Mouse (Mus musculus) thymus, postnatal 0 days (tissue): ENCODE results near the gene Psmb1. TPM values are rescaled to one million over a fixed set of nuclear protein-coding genes. Genes with fewer than 3 reads are reported as not detected.
"Not testable (repeated sequence)": the region's sequence is repeated elsewhere in the genome, so short reads cannot be mapped to it uniquely, and the experiment has no call there.

Experiments used
- DNase-seq: peaks from one replicate; pipeline ENCODE4 v3.0.0-alpha.2; 2015; ENCODE audit warnings: low spot score
- polyA plus RNA-seq: library from polyadenylated mRNA; unstranded; fragments of >200 nt; fragmentation: Nextera tagmentation; extraction: Ambion mirVana; gene quantifications from 2 replicates; pipeline ENCODE4 v1.2.1, GENCODE M21; 2015

Psmb1 gene
- polyA plus RNA-seq: 334 and 336 TPM in 2 replicates

GRCm38 (mm10) chr17:15499656-15500394 is at the start of gene Psmb1, which contains the start of gene Tbp:
Psmb1 (minus strand) TSS chr17:15499751.
Tbp (plus strand) TSS chr17:15499888.
- peak; percentile 98 for DNase-seq

DNA sequence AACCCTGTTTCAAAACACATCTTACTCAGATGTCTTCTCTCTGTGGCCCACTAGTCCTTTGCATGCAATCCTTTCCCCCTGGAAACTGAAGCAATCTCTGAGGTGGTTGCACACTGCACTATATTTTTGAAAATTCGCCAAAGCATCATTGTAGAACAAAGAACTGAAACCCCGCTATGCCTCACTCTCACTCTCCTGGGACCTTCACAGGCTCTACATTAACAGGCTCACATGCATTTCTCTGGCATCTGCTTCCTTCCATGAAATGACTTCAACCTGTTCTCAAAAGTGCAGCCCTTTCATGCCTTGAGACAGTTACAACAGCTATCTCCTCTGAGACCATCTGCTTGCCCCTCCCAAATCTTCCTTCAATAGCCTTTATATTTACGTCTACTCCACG is 46.9 kb upstream of the Psmb1 start:
- DNase-seq: no peak

DNA sequence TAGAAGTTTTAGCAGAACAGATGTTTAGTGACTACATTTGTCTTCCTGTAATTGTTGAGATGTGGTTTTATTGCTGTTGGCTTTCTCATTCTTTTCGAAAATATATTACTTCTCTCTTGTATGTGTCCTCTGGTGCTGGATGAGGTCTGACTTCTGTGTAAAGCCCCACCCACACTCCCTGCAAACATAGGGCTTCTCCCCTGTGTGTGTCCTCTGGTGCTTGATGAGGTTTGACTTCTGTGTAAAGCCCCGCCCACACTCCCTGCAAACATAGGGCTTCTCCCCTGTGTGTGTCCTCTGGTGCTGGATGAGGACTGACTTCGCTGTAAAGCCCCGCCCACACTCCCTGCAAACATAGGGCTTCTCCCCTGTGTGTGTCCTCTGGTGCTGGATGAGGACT is 44.3 kb upstream of the Psmb1 start:
- DNase-seq: not testable (repeated sequence)

DNA sequence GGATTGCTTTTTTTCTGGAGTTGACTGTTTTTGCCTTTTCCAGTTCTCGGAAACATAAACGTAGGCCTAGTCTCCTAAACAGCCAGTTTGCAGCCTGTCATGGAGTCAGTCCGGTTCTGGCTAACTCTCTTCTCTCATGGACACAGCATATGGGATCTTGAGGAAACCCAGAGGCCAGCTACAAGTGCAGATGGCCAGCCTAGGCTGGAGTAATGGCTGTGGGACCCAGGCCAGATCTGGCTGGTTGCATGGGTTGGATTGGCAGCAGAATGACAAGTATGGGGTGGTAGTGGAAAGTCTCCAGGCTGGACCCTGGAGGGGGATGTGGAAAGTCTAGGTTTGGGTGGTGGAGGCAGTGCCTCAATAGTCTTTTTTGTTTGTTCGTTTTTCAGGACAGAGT is 40.8 kb upstream of the Psmb1 start:
- DNase-seq: no peak

DNA sequence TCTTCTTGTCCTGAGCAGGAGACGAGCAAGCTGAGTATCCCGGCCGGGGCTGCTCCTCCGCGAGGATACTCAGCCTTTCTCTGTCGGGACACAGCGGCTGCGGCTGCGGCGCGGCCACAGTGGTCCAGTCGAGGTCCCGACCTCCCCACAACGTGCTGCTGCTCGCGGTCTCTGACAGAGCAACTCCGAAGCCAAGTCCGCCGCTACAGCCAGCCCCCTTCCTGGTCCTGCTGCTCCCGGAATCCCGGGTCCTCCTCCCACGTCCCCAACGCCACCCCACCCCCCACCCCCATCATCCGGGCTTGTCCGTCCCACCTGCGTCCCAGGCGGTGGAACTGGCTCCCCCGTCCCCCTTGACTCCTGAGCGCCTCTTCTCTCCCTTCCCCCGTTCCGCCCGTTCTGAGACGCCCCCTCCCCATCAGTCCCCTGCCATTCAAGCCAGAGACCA is 36.9 kb upstream of the Psmb1 start:
- DNase-seq: no peak

- no peak for DNase-seq
These were observed 36.4 kb upstream of the Psmb1 start for GRCm38 (mm10) chr17:15535943-15536342.

DNA sequence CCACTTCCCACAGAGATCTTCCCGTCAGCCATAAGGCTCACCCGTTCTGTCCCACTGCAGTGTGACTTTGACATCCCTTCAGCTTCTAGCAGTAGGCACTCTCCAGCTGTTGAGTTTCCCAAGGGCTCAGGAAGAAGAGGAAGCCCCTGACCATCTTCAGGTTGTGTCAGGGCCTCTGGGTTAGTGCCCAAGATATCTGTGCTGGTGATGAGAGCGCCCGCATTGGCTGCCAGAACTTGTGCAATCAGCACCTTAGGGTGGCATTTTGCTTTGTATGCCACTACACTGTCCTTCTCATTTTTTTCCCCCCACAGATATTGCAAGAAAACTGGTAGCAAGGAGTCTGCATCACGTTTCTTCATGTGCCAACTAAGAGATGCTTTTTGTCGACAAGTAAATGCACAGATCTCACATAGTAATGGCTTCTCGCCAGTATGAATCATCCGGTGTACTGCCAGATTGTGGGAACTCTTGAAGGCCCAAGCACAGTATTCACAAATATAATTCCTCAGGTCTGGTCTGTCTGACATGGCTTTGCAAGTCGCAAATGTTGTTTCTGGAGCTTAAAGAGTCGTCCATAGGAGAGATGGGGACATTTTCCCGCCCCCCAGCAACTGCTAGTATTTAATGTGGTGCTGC is 35.7 kb upstream of the Psmb1 start:
- no peak for DNase-seq

DNA sequence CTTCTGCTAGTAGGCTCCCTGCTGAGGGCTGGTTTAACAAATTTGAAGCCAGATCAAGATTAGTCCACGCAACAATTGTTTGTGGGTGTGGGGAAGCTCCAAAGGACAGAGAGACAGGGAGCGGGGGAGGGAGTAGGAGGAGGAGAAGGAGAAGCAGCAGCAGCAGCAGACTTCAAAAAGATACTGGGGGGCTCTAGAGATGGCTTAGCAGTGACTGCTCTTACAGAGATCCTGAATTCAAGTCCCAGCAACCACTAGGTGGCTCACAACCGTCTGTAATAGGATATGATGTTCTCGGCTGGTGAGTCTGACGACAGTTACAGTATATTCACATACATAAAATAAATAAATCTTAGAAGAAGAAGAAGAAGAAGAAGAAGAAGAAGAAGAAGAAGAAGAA is 30.6 kb upstream of the Psmb1 start:
- peak; percentile 65 for DNase-seq

DNA sequence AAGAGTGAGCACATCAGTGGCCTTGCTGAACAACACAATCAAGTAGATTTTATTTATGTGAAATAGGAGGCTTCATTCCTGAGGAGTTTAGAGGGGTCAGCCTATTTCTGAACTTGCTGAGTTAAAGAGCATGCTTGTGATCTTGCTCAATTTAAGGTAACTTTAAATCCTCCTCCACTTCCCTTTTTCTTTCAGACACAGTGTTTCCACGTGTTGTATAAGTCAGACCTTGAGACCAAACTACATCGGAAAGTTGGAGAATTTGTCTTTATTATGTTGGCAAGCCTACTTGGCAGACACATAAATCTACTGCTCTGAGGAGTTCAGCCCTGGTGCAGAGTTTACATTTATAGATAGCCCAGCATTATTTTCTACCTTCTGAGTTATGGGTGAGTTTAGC is 29.3 kb upstream of the Psmb1 start:
- no peak for DNase-seq

- no peak for DNase-seq
These were observed 28.2 kb upstream of the Psmb1 start for GRCm38 (mm10) chr17:15527811-15528136.

DNA sequence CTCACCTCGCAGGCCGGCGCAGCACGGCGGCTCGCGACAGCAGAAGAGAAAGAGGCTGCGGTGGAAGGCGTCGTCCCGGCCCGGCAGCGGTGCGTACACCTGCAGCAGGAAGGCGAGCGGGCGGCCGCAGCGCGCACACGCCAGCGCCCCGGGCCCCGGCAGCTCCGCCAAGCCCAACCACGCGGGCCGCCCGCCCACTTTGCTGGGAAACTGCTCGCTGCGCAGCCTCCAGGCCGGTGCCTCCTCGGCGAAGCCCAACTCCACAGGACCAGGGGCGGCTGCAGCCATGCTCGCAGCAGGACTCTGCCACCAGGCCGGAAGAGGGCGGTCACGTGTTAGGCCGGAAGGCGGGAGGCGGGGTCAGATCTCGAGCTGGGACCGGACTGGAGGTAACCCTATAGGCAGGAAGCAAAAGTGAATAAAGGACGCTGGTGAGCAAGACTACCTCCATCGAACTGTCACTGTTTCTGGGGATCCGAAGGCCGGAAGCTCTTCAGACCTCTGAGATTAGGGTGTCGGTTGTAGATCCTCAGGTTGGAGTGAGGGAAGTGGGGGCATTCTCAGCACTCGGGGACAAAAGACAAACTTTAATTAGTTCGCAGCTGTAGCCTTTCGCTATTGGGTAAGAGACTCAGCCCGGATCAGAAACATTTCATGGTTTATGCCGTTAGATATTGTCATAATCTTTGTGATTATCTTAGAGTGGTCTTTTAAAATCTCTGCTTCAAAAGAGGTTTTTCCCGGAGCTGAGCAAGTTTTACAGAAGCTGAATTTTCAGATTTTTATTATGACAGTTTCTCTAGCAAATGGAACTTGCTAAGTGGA is 27.6 kb upstream of the Psmb1 start, which contains the start of gene Pdcd2:
TSS of gene Pdcd2 (minus strand) at position 316 of the 825 bp plus-strand sequence.
- peak; percentile 92 for DNase-seq

DNA sequence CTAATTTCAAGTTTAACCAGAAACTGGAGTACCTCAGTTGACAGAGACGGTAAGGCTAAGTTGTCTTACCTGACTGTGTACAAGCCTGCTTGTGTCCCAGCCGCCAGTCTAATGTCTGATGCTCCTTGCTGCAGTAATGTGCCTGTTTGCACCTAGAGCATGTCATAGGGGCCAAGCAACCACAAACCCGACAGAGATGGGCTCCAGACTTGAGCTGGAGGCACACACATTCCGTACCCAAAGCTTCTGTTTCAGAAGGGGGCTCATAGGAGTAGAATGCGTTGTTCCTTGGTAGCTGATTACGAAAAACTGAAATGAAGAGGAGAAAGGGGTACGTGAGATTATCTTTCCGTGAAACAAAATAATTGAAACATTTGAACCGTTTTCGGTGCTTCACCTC is 26.8 kb upstream of the Psmb1 start:
- peak; percentile 11 for DNase-seq

- peak; percentile 14 for DNase-seq
These were observed 19.2 kb upstream of the Psmb1 start for GRCm38 (mm10) chr17:15518766-15519165.

DNA sequence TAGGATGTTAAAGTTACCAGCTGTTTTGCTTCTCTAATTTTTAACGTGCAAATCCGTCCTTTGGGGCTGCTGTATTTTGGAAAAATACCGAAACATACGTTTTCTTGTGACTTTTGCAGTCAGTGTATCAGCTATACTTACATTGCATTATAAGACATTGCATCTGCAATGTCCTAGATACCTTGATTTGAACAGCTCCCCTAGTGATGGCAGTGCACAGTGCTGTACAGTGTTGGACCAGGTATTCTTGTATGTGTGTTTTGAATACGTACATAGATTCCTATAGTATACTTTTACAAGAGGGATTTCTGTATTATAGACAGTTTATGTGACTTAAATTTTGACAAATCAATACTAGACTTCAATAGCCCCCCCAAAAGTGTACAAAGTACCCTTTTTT is 18.6 kb upstream of the Psmb1 start:
- no peak for DNase-seq

GRCm38 (mm10) chr17:15517776-15518175 is 18.2 kb upstream of the Psmb1 start:
- no peak for DNase-seq

DNA sequence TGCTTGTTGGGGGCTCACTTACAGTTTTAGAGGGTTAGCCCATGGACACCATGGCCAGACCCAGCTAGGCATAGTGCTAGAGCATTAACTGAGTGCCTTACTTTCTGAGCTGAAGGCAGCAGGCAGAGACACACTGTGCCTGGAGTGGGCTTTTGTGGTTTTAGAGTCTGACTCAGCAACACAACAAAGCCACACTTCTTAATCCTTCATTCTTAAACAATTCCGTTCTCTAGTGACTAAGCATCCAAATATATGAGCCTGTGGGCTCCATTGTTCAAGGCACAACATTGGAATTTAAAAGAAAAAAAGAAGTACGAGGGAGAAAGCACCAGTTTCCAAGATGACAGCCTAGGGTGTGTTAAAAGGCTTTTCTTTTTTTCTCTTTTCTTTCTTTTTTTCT is 11.1 kb upstream of the Psmb1 start:
- DNase-seq: no peak

DNA sequence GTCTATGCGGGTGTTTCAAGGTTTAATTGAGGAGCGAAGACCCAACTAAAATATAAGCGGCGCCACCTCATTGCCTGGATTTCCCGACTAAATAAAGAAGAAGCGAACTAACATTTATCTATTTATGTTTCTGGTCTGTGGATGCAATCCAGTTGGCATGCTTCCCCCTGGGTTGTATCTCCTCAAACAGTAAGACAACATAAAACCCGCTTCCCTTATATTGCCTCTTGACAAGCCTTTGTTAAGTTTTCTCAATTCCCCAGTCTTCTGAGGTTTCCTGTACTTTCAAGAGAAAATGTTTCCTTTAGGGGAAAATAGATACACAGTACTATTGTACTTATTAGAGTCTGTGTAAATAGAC is 818 bp downstream of the Psmb1 start:
- no peak for DNase-seq

- peak; percentile 93 for DNase-seq
These were observed 1.4 kb downstream of the Psmb1 start for GRCm38 (mm10) chr17:15497882-15498752.

- DNase-seq: no peak
These were observed 9.0 kb downstream of the Psmb1 start for GRCm38 (mm10) chr17:15490542-15490941.

DNA sequence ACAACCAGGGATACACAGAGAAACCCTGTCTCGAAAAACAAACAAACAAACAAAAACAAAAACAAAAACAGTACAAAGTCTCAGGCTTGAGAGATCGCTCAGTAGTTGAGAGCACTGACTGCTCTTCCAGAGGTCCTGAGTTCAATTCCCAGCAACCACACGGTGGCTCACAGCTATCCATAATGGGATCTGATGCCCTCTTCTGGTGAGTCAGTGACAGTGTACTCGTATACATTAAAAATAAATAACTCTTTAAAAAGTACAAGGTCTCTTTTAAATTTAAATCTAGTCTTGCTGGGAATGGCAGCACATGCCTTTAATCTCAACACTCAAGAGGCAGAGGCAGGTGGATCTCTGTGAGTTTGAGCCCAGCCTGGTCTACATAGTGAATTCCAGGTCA is 26.9 kb downstream of the Psmb1 start:
- no peak for DNase-seq

DNA sequence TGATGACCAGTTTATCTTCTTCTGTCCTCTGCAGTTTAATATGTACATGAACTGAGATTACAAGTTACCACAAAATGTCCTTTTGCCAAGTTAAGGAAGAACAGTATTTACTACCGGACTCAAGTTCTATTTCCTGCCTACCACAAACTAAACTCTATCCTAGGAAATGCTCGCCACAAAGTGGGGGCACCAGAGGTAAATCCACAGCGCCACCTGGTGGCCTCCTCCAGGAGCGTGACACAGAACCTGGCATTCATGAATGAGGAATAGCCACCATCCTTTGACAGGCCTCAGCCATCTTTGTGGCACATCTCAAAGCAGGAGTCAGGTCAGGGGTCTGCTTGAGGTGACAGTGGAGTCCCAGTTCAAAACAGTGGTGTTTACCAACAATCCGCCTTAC is 31.9 kb downstream of the Psmb1 start:
- peak; percentile 82 for DNase-seq
